Mouse (Mus musculus) urinary bladder, adult 18-20 months (tissue): ENCODE measurements around the gene Slit3.

Source experiments
- DNase-seq, 2 experiments: peaks; one replicate each; pipeline ENCODE4 v3.0.0; 2022; ENCODE audit warnings: low spot score in 2 of 2, mixed read lengths in 2 of 2

Slit3 gene

DNA sequence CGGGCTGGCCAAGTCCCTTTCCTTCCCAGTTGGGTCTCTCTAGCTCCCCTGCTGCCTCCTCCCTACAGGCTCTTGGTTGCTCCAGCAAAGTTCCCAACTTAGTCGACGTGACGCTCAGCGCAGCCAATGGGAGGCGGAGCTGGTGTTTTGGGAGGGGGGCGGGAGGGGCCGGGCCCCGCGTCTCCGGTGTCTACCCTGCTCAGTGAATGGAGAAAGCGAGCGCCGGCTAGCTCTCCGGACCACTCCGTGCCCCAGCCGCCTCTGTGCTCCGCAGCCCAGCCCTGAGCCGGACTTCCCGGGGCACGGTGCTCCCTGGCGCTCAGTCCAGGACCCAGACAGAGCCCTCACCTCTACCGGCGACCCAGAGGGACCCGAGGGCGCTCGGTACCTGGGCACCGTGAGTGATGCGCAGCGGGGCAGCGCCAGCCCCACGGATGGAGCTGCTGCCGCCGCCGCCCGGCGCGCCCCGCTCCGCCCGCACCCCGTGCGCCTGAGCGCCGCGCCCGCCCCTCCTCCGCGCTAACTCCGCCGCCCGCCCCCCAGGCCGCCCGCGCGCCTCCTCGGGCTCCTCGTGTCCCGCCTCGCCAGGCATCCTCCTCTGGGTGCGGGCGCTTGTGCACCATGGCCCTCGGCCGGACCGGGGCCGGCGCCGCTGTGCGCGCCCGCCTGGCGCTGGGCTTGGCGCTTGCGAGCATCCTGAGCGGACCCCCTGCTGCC, at the start of gene Slit3:
Gene Slit3 (plus strand): TSS at position 331 of the 717 bp plus-strand sequence.
- DNase-seq, result peak; percentile 28 to 44

GRCm38 (mm10) chr11:35071451-35071850, 49.6 kb upstream of the Slit3 start:
- DNase-seq, result no peak

DNA sequence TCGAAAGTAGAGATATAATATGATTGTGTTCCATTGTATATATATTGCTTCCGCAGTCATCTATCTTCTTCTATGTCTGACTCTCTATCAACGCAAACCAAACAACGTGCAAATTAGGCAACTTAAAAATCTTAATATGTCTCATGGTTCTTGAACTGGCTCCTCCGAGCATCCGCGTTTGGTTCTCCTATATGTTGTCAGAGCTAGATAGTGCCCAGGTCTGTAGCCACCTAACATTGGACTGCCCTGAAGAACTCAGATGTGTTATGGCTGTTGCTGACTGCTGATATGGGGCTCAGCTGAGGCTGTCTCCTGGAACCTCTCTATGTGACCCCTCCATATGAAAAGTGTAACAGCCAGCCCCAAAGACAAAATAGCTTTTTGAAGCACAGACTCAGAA, 45.6 kb upstream of the Slit3 start:
- DNase-seq, result no peak

- DNase-seq, result no peak
Measured at GRCm38 (mm10) chr11:35080451-35081125, 40.4 kb upstream of the Slit3 start.

GRCm38 (mm10) chr11:35082297-35082696, 38.7 kb upstream of the Slit3 start:
- DNase-seq, result no peak

- no peak for DNase-seq
Measured at GRCm38 (mm10) chr11:35083049-35083448, 38.0 kb upstream of the Slit3 start.

DNA sequence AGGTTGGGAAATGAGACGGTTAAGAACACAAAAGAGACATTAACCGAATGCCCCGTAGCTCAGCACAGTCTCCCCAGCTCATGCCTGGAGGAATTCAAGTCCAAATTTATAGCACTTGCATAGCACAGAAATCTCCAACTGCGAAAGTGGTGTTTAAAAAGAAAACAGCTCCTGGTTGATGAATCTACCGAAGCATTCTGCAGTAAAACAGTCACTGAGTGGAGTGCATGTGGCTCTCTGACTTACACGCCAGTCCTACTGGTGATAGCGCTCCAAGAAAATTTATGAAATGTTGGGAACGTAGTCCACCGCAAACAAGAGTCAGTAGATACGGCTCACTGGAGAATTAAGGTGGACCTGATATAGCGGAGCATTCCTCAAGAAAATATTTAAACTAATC, 35.7 kb upstream of the Slit3 start:
- no peak for DNase-seq

DNA sequence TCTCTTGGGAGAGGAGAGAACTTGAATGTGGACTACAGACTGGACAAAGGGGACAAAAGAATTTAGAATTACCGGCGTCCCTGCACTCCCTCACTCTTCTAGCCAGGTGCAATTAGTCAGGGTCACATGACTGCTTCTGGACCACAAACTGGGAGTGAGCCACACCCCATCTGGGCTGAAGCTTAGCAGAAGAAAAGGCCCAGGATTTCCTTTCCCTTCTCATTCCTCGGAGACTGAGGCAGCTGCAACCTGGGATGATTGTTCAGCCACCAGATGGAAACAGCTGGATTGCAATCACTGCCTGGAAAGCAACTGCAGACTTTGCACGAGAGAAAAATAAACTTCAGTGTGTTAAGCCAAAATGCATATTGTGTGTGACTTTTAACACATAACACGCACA, 35.0 kb upstream of the Slit3 start:
- DNase-seq, result no peak

GRCm38 (mm10) chr11:35087454-35087853, 33.6 kb upstream of the Slit3 start:
- no peak for DNase-seq

DNA sequence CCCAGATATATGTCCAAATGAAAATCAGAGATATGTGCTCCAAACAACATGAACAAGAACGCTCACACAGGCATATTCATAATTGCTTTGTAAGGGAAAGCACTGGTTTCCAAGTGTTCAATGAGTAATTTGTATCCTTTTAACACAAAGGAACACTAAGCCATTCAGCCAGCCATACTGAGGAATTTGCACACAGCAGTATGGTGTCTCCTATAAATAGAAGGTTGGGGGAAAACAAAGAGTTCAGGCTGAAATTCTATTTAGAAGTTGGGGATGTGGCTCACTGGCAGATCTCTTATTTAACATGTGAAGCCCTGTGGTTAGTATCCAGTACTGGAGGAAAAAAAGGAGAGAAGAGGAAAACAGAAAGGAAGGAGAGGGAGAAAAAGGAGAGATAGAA, 32.9 kb upstream of the Slit3 start:
- no peak for DNase-seq

GRCm38 (mm10) chr11:35090629-35091335, 30.2 kb upstream of the Slit3 start:
- no peak for DNase-seq

- DNase-seq, result no peak
Measured at GRCm38 (mm10) chr11:35096538-35096937, 24.5 kb upstream of the Slit3 start.

DNA sequence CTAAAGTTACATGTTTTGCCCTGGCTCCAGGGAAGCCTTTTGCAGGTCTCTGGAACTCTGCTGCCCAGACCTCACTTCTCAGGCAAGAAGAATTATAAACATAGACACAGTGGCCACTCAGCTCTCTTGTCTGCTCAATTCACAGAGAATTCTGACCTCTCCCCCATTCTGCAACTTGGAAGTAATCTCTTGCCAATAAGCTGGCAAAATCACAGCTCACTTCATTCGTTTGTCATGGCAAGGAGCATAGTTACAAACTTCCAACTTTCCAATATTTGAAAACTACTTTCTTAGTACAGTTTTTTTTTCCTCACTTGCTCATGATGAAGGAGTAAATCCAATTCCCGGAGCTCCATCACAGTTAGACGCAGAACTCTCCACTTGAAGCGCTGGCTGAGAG, 11.2 kb upstream of the Slit3 start:
- DNase-seq, result no peak

GRCm38 (mm10) chr11:35110784-35111183, 10.2 kb upstream of the Slit3 start:
- DNase-seq, result no peak

- no peak for DNase-seq
Measured at GRCm38 (mm10) chr11:35113290-35113689, 7.7 kb upstream of the Slit3 start.

GRCm38 (mm10) chr11:35116436-35116835, 4.6 kb upstream of the Slit3 start:
- no peak for DNase-seq

- DNase-seq, result no peak
Measured at GRCm38 (mm10) chr11:35117871-35118270, 3.2 kb upstream of the Slit3 start.

DNA sequence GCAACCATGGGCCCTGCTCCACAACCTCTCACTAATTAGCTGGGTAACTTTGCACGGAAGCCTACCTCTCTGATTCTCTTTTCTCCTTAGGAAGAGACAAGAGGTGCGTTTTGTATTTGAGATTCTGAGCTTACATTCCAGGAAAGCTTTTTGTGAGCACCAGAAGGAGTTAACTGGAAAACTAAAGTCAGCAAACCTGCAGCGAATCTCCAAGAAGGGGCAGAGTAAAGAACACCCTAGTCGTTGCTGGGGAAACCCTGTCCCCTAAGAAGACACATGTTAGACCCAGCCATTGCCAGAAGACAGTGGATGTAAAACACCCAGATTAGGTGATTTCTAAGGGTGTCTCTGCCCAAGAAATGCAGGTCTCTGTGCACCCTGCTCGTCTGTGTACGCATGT, 2.3 kb upstream of the Slit3 start:
- no peak for DNase-seq

DNA sequence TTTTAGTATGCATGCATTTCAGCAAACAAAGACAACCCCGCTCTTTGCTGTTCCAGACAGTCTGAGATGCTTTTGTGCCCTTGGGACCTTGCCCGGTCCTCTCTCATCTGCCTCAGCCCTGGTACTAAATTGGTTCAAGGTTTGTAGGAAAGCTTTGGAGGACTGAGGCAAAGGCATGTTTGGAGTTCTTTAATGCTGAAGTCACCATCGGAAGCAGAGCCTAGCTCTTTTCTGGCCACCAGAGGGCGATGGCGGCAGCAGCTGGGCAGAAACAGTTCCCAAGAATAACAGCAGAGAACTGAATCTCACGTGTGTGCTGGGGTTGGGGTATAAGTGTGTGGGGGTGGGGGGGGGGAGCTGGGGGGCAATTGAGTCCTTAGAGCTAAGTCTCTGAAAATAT, 1.7 kb upstream of the Slit3 start:
- DNase-seq, result peak; percentile 62 to 64

GRCm38 (mm10) chr11:35120076-35120475, 948 bp upstream of the Slit3 start:
- DNase-seq, result no peak

- DNase-seq, result no peak
Measured at GRCm38 (mm10) chr11:35121611-35121959, 561 bp downstream of the Slit3 start.

DNA sequence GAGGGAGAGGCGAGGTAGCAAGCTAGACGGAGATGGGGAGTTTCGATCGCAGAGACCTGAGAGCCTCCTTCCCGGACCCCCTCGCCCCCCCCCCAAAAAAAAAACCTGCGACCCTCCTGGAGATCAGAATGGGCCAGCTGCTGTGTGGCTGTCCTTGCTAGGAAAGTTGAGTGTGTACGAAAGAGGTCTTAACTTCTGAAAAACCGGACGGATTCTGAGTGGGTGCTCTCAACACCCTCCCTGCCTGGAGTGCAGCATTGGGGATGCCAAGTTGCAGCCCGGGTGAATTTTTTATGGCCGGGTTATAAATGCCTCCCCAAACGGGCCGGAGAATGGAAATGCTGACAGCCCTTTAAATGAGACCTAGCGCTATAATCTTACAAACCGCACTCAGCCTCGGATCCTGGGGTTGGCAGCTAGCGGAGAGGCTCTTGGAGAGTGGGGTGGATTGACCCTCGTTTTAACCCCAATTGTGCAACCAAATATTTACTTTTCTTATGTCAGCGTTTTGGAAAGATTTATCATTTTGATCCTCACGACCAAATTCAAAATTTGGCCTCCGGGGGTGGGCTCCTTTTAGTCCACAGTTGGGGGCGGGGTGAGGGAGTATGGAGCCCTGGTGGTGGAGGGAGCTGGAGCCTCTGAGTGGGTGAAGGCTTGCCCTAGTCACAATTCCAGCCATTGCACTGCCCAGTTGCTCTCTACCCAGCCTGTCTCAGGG, 1.2 kb downstream of the Slit3 start:
- DNase-seq, result peak in 1 of 2 experiments; percentile 8
